Mouse (Mus musculus) testis, postnatal 10 days (tissue): ENCODE results near the gene Btnl10.

ENCODE experiments used
- DNase-seq: peaks from one replicate; pipeline ENCODE4 v3.0.0; 2021; ENCODE audit warnings: low spot score

Btnl10 gene

GRCm38 (mm10) chr11:58959921-58960465 is 42.3 kb downstream of the Btnl10 start:
- DNase-seq = peak; percentile 74

GRCm38 (mm10) chr11:58961364-58962177 is 43.9 kb downstream of the Btnl10 start:
- DNase-seq = peak; percentile 64

- DNase-seq = peak; percentile 80
Measured at GRCm38 (mm10) chr11:58963543-58963942, 45.8 kb downstream of the Btnl10 start.

- DNase-seq = no peak
Measured at GRCm38 (mm10) chr11:58964216-58964615, 46.5 kb downstream of the Btnl10 start.

- no peak for DNase-seq
Measured at GRCm38 (mm10) chr11:58965001-58965760, 47.5 kb downstream of the Btnl10 start.

GRCm38 (mm10) chr11:58967346-58967745 is 49.6 kb downstream of the Btnl10 start:
- DNase-seq = peak; percentile 48

GRCm38 (mm10) chr11:58968551-58968950 is 50.8 kb downstream of the Btnl10 start:
- DNase-seq = no peak

- DNase-seq = no peak
Measured at GRCm38 (mm10) chr11:58969027-58969426, 51.3 kb downstream of the Btnl10 start.

GRCm38 (mm10) chr11:58969659-58970058 is 52.0 kb downstream of the Btnl10 start:
- no peak for DNase-seq

GRCm38 (mm10) chr11:58970831-58971530 is 53.3 kb downstream of the Btnl10 start:
- no peak for DNase-seq

- DNase-seq = no peak
Measured at GRCm38 (mm10) chr11:58971796-58972195, 54.1 kb downstream of the Btnl10 start.

GRCm38 (mm10) chr11:58974414-58974813 is 56.7 kb downstream of the Btnl10 start:
- no peak for DNase-seq
